Mouse (Mus musculus): ENCODE results near the gene Gm8108.
"Not testable (repeated sequence)": the region's sequence is repeated elsewhere in the genome, so short reads cannot be mapped to it uniquely, and the experiment has no call there.

Gene Gm8108

GRCm38 (mm10) chr14:4110426-4110825 is at the start of gene Gm8108:
Gm8108 (plus strand) TSS chr14:4110526.
- DNase-seq, result peak; percentile 21 to 35

- not testable (repeated sequence) for DNase-seq
Measured at GRCm38 (mm10) chr14:4083820-4084219, 26.5 kb upstream of the Gm8108 start, which contains the start of gene Gm3115. Gm3115 (plus strand) TSS chr14:4084120.

- peak in 1 of 2 experiments; percentile 1 for DNase-seq
Measured at GRCm38 (mm10) chr14:4141646-4142045, 31.3 kb downstream of the Gm8108 start.

- DNase-seq, result not testable (repeated sequence)
Measured at GRCm38 (mm10) chr14:4164730-4165129, 54.4 kb downstream of the Gm8108 start, which contains the start of gene Gm3127. Gm3127 (plus strand) TSS chr14:4165030.

GRCm38 (mm10) chr14:4182030-4182429 is 71.7 kb downstream of the Gm8108 start:
- DNase-seq, result peak; percentile 2 to 4

All from kidney, postnatal 4 days (tissue).